Mouse (Mus musculus) hindbrain, postnatal 0 days (tissue): ENCODE results near the gene Paxbp1. TPM values are rescaled to one million over a fixed set of nuclear protein-coding genes. Genes with fewer than 3 reads are reported as not detected.

Source experiments
- ATAC-seq: fragments of 200-750 bp; cut with Nextera tagmentation; 2 replicates; pipeline ENCODE4 v1.8.0; 2017; ENCODE audit warnings: mild to moderate bottlenecking, moderate TSS enrichment, moderate library complexity
- DNase-seq: peaks from one replicate; pipeline ENCODE4 v3.0.0-alpha.2; 2015; ENCODE audit warnings: low spot score
- H3K27ac ChIP-seq: fragments of 300-500 bp; sonication (generic); 2 replicates; pipeline ENCODE4 v1.5.1; 2014; ENCODE audit warnings: mild to moderate bottlenecking
- H3K27me3 ChIP-seq: fragments of 300-500 bp; sonication (generic); 2 replicates; pipeline ENCODE4 v1.6.1; 2014; ENCODE audit warnings: low read length, mixed read lengths; ENCODE audit not compliant: insufficient read depth
- H3K36me3 ChIP-seq: fragments of 300-500 bp; sonication (generic); 2 replicates; pipeline ENCODE4 v1.6.1; 2014; ENCODE audit warnings: low read length, mixed read lengths; ENCODE audit not compliant: insufficient read depth
- H3K4me1 ChIP-seq: fragments of 300-500 bp; sonication (generic); 2 replicates; pipeline ENCODE4 v1.6.1; 2014; ENCODE audit warnings: antibody characterized with exemption, low read length, mixed read lengths; ENCODE audit not compliant: insufficient read depth
- H3K4me2 ChIP-seq: fragments of 300-500 bp; sonication (generic); 2 replicates; pipeline ENCODE4 v1.6.1; 2014; ENCODE audit warnings: low read depth, mild to moderate bottlenecking, low read length, moderate library complexity, mixed read lengths
- H3K4me3 ChIP-seq: fragments of 300-500 bp; sonication (generic); 2 replicates; pipeline ENCODE4 v1.5.1; 2014; ENCODE audit warnings: low read length
- H3K9ac ChIP-seq: fragments of 300-500 bp; sonication (generic); replicated peaks from 2 replicates; pipeline ENCODE4 v1.6.1; 2014; ENCODE audit warnings: mild to moderate bottlenecking, low read length, moderate library complexity, mixed read lengths
- H3K9me3 ChIP-seq: fragments of 300-500 bp; sonication (generic); 2 replicates; pipeline ENCODE4 v1.6.1; 2016; ENCODE audit warnings: low read length, mixed read lengths
- CTCF ChIP-seq: IDR thresholded peaks from 2 replicates; pipeline ENCODE4 v1.5.1; 2016; ENCODE audit warnings: antibody characterized with exemption, control low read depth, low read depth
- WGBS: fragments of 180-500 bp; shearing (Covaris S2); extraction: QIAGEN DNeasy Blood & Tissue Kit; methylation state at CpG from one replicate; pipeline ENCODE4 v1.1.7; 2014; 5-methylcytosine and 5-hydroxymethylcytosine counted together
- polyA plus RNA-seq: library from polyadenylated mRNA; unstranded; fragments of >200 nt; fragmentation: Nextera tagmentation; extraction: Ambion mirVana; gene quantifications from 2 replicates; pipeline ENCODE4 v1.2.1, GENCODE M21; 2015
- total RNA-seq: library from RNA; depleted of rRNA; stranded (reverse); fragments of >200 nt; gene quantifications from 2 replicates; pipeline ENCODE4 v1.2.3, GENCODE M21; 2014

Gene Paxbp1
- total and polyA plus RNA-seq, 2 experiments from 2014 or later, result 22.8 to 39.7 TPM

DNA sequence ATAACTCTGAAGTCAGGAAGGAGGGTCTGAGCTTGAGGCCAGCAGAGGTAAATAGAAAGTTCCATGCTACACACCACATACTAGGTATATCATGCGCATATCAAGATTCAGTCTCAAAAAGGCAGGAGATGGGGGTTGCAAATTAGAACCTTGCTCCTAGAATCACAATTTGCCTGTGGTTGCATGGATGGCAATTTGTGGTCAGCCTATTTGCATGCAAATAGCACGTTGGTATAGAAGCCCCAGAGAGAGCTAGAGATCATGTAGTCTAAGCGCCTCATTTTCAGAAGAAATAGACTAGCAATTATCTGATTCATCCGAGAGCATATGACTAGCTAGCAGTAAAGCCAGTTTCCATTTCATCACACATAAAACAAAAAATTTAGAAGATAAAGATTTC, 44.5 kb downstream of the Paxbp1 start:
- DNase-seq (no peak), ATAC-seq (no peak)
- H3K4me2 ChIP-seq, result no peak overlapping the region
- H3K4me3 ChIP-seq, result no peak overlapping the region
- 51% methylated on average over 4 of the region's 4 CpGs for WGBS
- no peak for TF ChIP-seq CTCF
- no peaks in the 10 kb centered on the region for H3K9me3 ChIP-seq
- no peaks in the 10 kb centered on the region for H3K27me3 ChIP-seq
- H3K36me3 ChIP-seq, result no peaks in the 10 kb centered on the region
- H3K4me1 ChIP-seq, result no peaks in the 10 kb centered on the region
- H3K9ac ChIP-seq, result no peak overlapping the region
- H3K27ac ChIP-seq, result no peak overlapping the region

DNA sequence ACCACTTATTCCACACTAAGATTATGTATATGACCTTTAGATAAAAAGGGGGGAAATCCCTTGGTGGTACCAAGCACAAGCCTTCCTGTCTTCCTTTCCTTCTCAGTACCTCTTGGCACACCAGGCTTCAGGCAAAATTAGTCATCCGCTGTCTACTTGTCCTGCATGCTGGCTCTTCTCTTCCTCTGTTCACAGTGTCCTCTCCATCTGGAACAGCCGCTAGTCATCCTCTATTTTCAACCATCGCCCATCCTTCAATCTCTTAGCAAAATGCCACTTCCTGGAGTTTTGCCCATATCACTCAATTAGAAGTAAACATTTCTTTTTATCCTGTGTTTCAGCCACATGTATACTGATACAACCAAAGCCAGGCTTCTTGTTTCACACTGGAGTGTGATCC, 46.5 kb downstream of the Paxbp1 start:
- Histone ChIP-seq H3K9ac (no peak overlapping the region), H3K27me3 (no peaks in the 10 kb centered on the region), H3K4me3 (no peak overlapping the region), H3K4me2 (no peak overlapping the region), H3K27ac (no peak overlapping the region), H3K4me1 (no peaks in the 10 kb centered on the region), H3K36me3 (0 out of 2 replicates have a peak, but pooled peaks cover 4% of the 10 kb centered on the region), H3K9me3 (no peaks in the 10 kb centered on the region)
- 80% methylated on average over 3 of the region's 3 CpGs for WGBS
- DNase-seq (no peak), ATAC-seq (no peak)
- no peak for TF ChIP-seq CTCF

DNA sequence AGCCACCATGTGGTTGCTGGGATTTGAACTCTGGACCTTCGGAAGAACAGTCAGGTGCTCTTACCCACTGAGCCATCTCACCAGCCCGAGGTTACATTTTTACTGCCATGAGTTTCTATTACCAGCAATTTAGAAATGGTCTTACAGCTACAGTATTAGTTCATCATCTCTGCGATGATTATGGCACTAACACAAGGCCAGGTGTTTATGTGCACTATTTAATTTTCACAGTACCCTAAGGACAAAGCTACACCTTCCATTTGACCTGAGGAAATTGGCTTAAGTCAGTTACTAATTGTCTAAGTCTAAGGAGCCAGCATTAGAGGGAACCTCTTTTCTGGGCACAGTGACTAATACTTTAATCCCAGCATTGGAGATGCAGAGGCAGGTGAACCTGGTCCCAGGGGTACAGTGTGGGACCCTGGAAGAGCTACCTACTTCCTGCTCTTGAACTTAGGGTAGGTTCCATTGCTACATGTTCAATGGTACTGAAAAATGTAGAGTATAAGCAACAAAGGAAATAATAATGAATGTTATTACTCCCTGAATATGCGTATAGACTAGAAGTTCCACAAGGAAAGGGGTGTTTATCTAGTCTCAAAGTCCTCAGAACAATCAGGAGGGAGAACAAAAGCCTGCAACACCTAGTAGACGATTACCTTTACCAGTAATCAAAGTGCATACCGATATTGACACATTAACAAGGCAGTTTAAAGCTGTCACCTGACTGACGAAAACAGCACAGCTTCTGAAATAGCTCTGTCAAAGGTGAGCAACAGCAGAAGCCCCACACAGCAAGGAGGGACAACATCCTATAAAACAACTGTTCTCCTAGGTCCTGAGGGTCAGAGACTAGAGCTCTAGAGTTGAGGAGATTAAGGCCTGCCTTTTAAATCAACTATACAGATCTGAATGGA, 47.8 kb downstream of the Paxbp1 start:
- no peaks in the 10 kb centered on the region for H3K27me3 ChIP-seq
- H3K4me2 ChIP-seq, result no peak overlapping the region
- 87% methylated on average over 7 of the region's 7 CpGs for WGBS
- DNase-seq (no peak), ATAC-seq (no peak)
- H3K9me3 ChIP-seq, result no peaks in the 10 kb centered on the region
- no peak for TF ChIP-seq CTCF
- no peak overlapping the region for H3K27ac ChIP-seq
- H3K4me1 ChIP-seq, result no peaks in the 10 kb centered on the region
- H3K36me3 ChIP-seq, result 0 out of 2 replicates have a peak, but pooled peaks cover 7% of the 10 kb centered on the region
- H3K4me3 ChIP-seq, result no peak overlapping the region
- no peak overlapping the region for H3K9ac ChIP-seq

DNA sequence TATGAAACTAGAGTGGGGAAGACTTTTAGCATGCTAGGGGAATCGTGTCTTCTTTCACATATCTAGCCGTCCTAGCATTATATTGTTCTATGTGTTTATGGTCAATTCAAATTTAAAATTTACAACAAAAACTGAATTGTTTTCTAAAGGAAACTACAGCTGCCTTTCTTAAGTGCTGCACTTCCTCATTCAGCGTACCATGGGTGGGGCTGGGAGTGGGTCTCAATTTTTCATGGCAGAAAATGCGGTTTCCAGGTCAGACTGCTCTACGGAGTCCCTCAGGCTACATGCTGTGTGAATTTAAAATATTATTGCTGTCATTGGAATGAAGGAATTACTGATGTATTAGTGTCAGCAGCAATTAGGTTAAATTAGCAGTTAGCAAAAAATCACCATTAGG, 48.8 kb downstream of the Paxbp1 start:
- ATAC-seq (no peak), DNase-seq (no peak)
- 79% methylated on average over 5 of the region's 5 CpGs for WGBS
- no peak overlapping the region for H3K4me3 ChIP-seq
- no peaks in the 10 kb centered on the region for H3K27me3 ChIP-seq
- no peak overlapping the region for H3K4me2 ChIP-seq
- H3K9ac ChIP-seq, result no peak overlapping the region
- H3K9me3 ChIP-seq, result no peaks in the 10 kb centered on the region
- H3K27ac ChIP-seq, result no peak overlapping the region
- no peak for TF ChIP-seq CTCF
- no peaks in the 10 kb centered on the region for H3K4me1 ChIP-seq
- 0 out of 2 replicates have a peak, but pooled peaks cover 7% of the 10 kb centered on the region for H3K36me3 ChIP-seq

DNA sequence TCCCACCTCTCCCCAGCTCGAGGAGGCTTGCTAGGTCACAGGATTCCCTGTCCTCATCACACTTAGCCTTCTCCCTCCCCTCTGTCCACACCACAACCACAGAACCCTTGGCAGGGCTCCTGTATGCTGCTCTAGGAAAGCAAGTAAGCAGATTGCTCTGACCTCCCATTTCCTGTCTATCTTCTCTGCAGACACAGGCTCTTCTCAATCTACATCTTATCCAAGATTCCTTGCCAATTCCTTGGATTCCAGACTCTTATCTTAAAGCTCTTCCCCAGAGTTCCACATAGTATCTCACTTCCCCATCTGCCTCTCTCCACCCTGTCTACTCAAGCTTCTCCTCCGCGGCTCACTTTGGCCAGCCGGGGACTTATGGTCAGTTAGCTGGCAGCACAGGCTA, 49.3 kb downstream of the Paxbp1 start:
- H3K27me3 ChIP-seq, result no peaks in the 10 kb centered on the region
- no peak for TF ChIP-seq CTCF
- H3K27ac ChIP-seq, result no peak overlapping the region
- ATAC-seq (no peak), DNase-seq (no peak)
- no peak overlapping the region for H3K4me2 ChIP-seq
- peaks cover 11% of the 10 kb centered on the region; the same call in 1 of the 2 replicates for H3K36me3 ChIP-seq
- H3K9ac ChIP-seq, result no peak overlapping the region
- H3K4me3 ChIP-seq, result no peak overlapping the region
- no peaks in the 10 kb centered on the region for H3K9me3 ChIP-seq
- 73% methylated on average over 4 of the region's 4 CpGs for WGBS
- no peaks in the 10 kb centered on the region for H3K4me1 ChIP-seq

DNA sequence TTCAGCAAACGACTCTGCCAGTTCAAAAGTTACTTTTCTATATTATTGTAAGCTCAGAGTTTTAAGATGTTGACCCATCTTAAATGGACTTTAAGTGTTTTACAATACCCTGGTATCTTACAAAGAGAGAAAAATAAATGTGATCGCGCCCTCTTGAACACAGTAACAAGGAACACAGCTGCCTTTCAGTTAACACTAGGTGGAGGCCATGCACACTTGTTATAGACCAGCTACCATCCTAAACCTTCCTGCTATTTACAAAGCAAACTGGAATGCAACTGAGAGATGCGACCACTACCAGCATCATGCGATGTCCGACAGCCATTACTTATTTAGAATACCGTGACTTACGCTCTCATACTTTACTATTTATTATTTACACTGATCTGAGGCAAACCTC, 55.2 kb downstream of the Paxbp1 start:
- H3K9ac ChIP-seq, result no peak overlapping the region
- H3K27ac ChIP-seq, result no peak overlapping the region
- no peaks in the 10 kb centered on the region for H3K4me1 ChIP-seq
- no peak for ATAC-seq
- no peak for TF ChIP-seq CTCF
- no peak overlapping the region for H3K4me3 ChIP-seq
- DNase-seq, result no peak
- 95% methylated on average over 8 of the region's 8 CpGs for WGBS
- peaks cover 18% of the 10 kb centered on the region; the same call in 1 of the 2 replicates for H3K36me3 ChIP-seq
- no peak overlapping the region for H3K4me2 ChIP-seq
- H3K9me3 ChIP-seq, result no peaks in the 10 kb centered on the region
- no peaks in the 10 kb centered on the region for H3K27me3 ChIP-seq

DNA sequence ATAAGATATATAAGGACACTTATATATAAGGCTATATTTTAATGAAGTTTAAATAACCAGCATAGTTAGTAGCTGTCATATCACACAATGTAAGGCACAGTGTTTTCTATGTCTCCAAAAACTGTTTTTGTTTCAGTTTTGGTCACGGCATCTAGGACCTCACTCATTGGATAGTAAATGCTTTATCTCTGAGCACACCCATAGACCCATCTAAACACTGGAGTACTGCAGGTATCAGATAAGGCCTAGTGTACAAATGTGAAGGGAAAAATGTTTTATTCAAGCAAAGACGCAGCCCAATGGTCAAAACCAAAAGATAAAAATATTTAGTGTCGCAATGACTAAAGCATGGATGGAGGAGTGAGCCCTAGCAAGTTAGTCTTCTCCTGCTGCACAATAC, 55.7 kb downstream of the Paxbp1 start:
- peaks cover 18% of the 10 kb centered on the region; the same call in 1 of the 2 replicates for H3K36me3 ChIP-seq
- no peak overlapping the region for H3K27ac ChIP-seq
- no peaks in the 10 kb centered on the region for H3K4me1 ChIP-seq
- no peak for ATAC-seq
- no peak overlapping the region for H3K9ac ChIP-seq
- no peak for TF ChIP-seq CTCF
- no peaks in the 10 kb centered on the region for H3K9me3 ChIP-seq
- H3K4me3 ChIP-seq, result no peak overlapping the region
- no peaks in the 10 kb centered on the region for H3K27me3 ChIP-seq
- no peak for DNase-seq
- 93% methylated on average over 3 of the region's 3 CpGs for WGBS
- no peak overlapping the region for H3K4me2 ChIP-seq
